Mouse (Mus musculus) heart, embryonic 13.5 days (tissue): ENCODE measurements at regions not wholly inside any gene's neighbourhood (a gene's known extent, or its start where the extent isn't known, plus 50 kb on each side); places are given as distances from the start of the nearest gene placed in this dataset.

Experiments used
- ATAC-seq: fragments of 200-750 bp; cut with Nextera tagmentation; 2 replicates; pipeline ENCODE4 v1.8.0; 2017; ENCODE audit warnings: moderate TSS enrichment; ENCODE audit not compliant: insufficient number of reproducible peaks, low FRiP score, low TSS enrichment; ENCODE audit errors: extremely low read depth
- H3K27ac ChIP-seq: fragments of 300-500 bp; sonication (generic); replicated peaks from 2 replicates; pipeline ENCODE4 v1.5.1; 2015; ENCODE audit warnings: moderate library complexity, mild to moderate bottlenecking, inconsistent platforms
- H3K27me3 ChIP-seq: fragments of 300-500 bp; sonication (generic); replicated peaks from 2 replicates; pipeline ENCODE4 v1.6.1; 2015; ENCODE audit warnings: mild to moderate bottlenecking, inconsistent platforms
- H3K36me3 ChIP-seq: fragments of 300-500 bp; sonication (generic); 2 replicates; pipeline ENCODE4 v1.6.1; 2015; ENCODE audit warnings: mild to moderate bottlenecking, inconsistent platforms
- H3K4me1 ChIP-seq: fragments of 300-500 bp; sonication (generic); 2 replicates; pipeline ENCODE4 v1.6.1; 2015; ENCODE audit warnings: inconsistent platforms
- H3K4me2 ChIP-seq: fragments of 300-500 bp; sonication (generic); 2 replicates; pipeline ENCODE4 v1.6.1; 2015; ENCODE audit warnings: inconsistent platforms, mild to moderate bottlenecking, moderate library complexity
- H3K4me3 ChIP-seq: fragments of 300-500 bp; sonication (generic); 2 replicates; pipeline ENCODE4 v1.5.1; 2015; ENCODE audit warnings: moderate library complexity, mild to moderate bottlenecking, inconsistent platforms
- H3K9ac ChIP-seq: fragments of 300-500 bp; sonication (generic); 2 replicates; pipeline ENCODE4 v1.6.1; 2015; ENCODE audit warnings: inconsistent platforms, mild to moderate bottlenecking, moderate library complexity
- H3K9me3 ChIP-seq: fragments of 300-500 bp; sonication (generic); 2 replicates; pipeline ENCODE4 v1.6.1; 2016; ENCODE audit warnings: inconsistent platforms
- WGBS: fragments of 180-500 bp; shearing (Covaris S2); methylation state at CpG from one replicate; pipeline ENCODE4 v1.1.7; 2015; ENCODE audit warnings: mixed read lengths; 5-methylcytosine and 5-hydroxymethylcytosine counted together

DNA sequence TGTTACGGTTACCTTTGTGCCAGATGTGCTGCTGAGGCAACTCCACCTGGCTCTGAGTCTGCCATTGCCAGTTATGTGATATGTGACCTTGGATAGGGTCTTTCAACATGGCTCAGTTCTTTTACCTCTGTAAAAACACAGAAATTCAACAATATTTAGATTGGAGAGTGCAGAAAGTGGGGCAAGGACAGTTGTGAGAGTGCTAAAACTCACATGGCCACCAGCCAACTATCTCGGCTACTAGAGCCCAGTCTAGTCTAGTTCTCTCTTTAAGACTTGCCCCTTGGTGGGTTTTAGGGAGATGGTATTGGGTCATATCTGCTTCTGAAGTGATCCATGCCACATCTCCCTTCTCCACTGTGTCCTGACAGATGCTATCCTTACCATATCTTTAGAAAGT lies 233.0 kb downstream of the Phf14 start:
- H3K36me3 ChIP-seq: no peaks in the 10 kb centered on the region
- H3K9me3 ChIP-seq: no peaks in the 10 kb centered on the region
- WGBS: 65% methylated on average over 2 of the region's 2 CpGs
- no peak overlapping the region for H3K9ac ChIP-seq
- ATAC-seq: no peak
- H3K4me1 ChIP-seq: peaks cover 13% of the 10 kb centered on the region
- H3K27ac ChIP-seq: no peak overlapping the region
- no peaks in the 10 kb centered on the region for H3K27me3 ChIP-seq
- no peak overlapping the region for H3K4me3 ChIP-seq
- no peak overlapping the region for H3K4me2 ChIP-seq

DNA sequence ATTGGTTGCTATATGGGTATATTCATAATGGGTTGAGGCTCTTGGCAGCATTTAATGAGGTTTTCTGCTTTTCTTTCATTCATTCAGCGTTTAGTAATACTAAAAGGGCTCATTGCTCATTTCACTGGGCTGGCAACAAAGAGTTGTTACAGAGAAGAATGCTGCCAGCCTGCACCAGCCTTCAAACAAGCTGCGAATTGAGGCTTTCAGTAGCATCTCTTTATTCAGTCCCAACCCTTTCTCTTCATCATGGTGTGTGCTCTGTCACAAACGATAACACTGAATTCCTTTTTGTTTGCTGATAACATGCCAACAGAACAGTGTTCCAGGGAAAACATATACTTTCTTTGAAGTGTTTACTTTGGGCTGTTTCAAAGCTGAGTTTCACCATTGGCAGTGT lies 237.6 kb downstream of the Phf14 start:
- peaks cover 13% of the 10 kb centered on the region for H3K4me1 ChIP-seq
- no peak for ATAC-seq
- no peak overlapping the region for H3K4me3 ChIP-seq
- H3K9me3 ChIP-seq: no peaks in the 10 kb centered on the region
- H3K27me3 ChIP-seq: no peaks in the 10 kb centered on the region
- no peak overlapping the region for H3K9ac ChIP-seq
- no peak overlapping the region for H3K4me2 ChIP-seq
- H3K27ac ChIP-seq: no peak overlapping the region
- no peaks in the 10 kb centered on the region for H3K36me3 ChIP-seq
- 57% methylated on average over 3 of the region's 3 CpGs for WGBS

DNA sequence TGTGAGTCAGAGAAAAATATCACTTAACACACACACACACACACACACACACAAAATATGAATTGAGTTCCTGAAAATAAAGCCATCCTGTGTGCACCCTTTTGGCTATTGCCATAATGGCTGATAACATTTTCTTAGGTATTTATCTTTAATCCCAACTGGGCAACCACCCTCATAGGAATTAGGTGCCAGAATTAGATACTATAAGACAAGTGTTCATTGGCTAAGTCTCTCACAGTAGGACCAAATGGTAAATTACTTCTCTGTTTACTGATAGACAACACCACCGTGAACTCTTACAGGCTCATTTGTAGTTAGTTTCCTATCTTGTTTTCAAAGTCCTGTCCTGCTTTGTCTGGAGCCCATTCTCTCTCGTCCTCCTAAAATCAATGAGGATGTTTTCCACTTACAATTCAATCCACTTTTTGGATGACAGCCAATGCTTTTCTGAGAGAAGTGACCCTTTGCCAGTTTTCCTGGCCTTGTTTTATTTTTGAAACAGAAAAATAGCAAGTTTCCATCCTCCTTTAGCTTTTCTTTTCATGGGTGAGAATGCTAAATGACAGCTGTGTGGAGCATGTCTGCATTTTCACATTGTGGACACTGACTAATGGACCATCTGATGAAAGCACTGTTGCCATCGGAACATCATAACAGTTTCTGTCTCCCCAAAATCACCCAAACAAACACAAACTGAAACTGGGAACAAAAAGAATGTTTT lies 243.2 kb downstream of the Phf14 start:
- 40% methylated on average over 3 of the region's 3 CpGs for WGBS

DNA sequence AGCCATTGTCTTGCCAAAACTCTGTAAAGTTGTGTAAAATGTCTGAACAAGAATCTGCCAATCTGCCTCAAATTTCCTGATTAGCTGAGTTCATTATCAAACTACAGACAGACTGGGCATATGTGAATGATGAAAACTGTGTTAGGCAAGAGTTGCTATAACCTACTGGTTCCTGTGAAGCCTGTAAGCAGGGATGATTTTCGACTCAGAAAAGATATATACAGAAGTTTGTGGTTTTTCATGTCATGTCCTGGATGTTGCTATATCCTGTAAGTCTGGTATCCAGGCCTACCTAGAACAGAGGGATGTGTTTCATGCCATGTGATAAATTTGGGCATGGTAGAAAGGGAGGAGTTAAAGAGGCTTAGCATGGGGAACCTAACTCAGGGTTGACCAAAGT lies 256.4 kb downstream of the Phf14 start:
- no peaks in the 10 kb centered on the region for H3K9me3 ChIP-seq
- no peaks in the 10 kb centered on the region for H3K36me3 ChIP-seq
- H3K4me3 ChIP-seq: no peak overlapping the region
- 58% methylated on average over 1 of the region's 1 CpGs for WGBS
- no peak overlapping the region for H3K27ac ChIP-seq
- no peaks in the 10 kb centered on the region for H3K4me1 ChIP-seq
- no peaks in the 10 kb centered on the region for H3K27me3 ChIP-seq
- no peak overlapping the region for H3K9ac ChIP-seq
- no peak for ATAC-seq
- H3K4me2 ChIP-seq: no peak overlapping the region

More for the DNA sequence above, 243.2 kb downstream of the Phf14 start:
- H3K4me1 ChIP-seq: no peaks in the 10 kb centered on the region
- H3K27me3 ChIP-seq: no peaks in the 10 kb centered on the region
- no peak overlapping the region for H3K4me3 ChIP-seq
- H3K9ac ChIP-seq: no peak overlapping the region
- H3K27ac ChIP-seq: no peak overlapping the region
- H3K9me3 ChIP-seq: no peaks in the 10 kb centered on the region
- H3K4me2 ChIP-seq: no peak overlapping the region
- H3K36me3 ChIP-seq: no peaks in the 10 kb centered on the region
- no peak for ATAC-seq

DNA sequence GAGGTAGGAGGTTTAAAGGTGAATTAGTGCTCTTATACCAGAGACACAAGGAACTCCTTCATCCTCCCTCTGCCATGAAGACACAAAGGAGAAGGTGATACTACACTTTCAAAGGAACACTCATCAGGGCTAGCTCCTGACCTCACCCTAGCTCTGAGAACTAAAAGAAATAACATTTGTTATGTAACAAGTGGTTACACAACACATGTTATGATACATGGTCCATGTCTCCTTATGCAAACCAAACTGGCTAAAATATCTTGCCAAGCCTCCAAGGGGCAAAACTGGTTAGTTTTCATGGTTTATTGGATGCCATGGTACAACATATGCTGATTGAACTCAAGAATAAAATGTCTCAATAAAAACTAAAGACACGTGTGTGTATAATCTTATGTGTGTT lies 260.9 kb downstream of the Phf14 start:
- Histone ChIP-seq H3K4me3 (no peak overlapping the region), H3K9me3 (no peaks in the 10 kb centered on the region), H3K4me1 (no peaks in the 10 kb centered on the region), H3K9ac (no peak overlapping the region), H3K4me2 (no peak overlapping the region), H3K27ac (no peak overlapping the region), H3K27me3 (no peaks in the 10 kb centered on the region), H3K36me3 (no peaks in the 10 kb centered on the region)
- no peak for ATAC-seq
- WGBS: 80% methylated on average over 1 of the region's 1 CpGs

DNA sequence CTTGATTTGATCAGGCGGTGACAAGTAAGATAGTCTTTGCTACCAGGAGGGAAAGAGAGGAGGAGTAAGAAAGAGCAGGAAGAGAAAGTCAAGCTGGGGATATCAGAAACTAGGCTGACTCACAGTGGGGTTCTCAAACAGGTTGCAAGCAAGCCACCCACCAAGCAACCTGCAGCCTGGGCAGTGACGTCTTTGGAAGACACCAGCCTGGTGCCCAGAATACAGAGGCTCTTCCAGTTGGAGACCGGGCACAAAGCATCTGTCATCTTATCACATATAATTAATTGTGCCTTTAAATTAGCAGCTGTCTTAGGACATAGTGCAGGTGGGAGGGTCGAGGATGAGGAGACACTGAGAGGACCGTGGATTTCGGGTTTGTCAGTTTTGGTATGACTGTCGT lies 261.8 kb downstream of the Phf14 start:
- 52% methylated on average over 7 of the region's 7 CpGs for WGBS
- H3K27ac ChIP-seq: no peak overlapping the region
- H3K4me3 ChIP-seq: no peak overlapping the region
- H3K27me3 ChIP-seq: no peaks in the 10 kb centered on the region
- H3K4me2 ChIP-seq: no peak overlapping the region
- H3K4me1 ChIP-seq: no peaks in the 10 kb centered on the region
- H3K9me3 ChIP-seq: 0 out of 2 replicates have a peak, but pooled peaks cover 4% of the 10 kb centered on the region
- no peak overlapping the region for H3K9ac ChIP-seq
- ATAC-seq: no peak
- no peaks in the 10 kb centered on the region for H3K36me3 ChIP-seq

DNA sequence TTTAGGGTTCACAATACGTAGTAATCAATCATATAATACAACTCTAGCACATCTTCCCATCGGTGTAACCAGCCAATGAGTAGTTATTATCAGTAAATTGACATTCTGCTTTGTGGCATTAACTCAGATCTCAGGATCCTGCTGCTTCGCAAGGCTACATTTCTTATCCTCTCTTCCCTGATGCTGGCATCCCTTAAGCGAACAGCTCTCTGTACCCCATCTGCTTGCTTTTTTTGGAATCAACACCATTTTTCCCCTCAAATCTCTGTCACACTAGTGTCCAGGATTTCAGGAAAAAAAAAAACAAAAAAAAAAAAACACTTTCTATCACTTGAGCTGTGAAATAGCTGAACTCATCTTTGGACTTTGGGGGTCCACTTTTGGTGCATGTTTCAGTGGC lies 263.1 kb downstream of the Phf14 start:
- Histone ChIP-seq H3K9me3 (0 out of 2 replicates have a peak, but pooled peaks cover 4% of the 10 kb centered on the region), H3K27ac (no peak overlapping the region), H3K27me3 (no peaks in the 10 kb centered on the region), H3K36me3 (no peaks in the 10 kb centered on the region), H3K4me2 (no peak overlapping the region), H3K4me1 (no peaks in the 10 kb centered on the region), H3K4me3 (no peak overlapping the region), H3K9ac (no peak overlapping the region)
- ATAC-seq: no peak
- WGBS: 74% methylated on average over 4 of the region's 4 CpGs

DNA sequence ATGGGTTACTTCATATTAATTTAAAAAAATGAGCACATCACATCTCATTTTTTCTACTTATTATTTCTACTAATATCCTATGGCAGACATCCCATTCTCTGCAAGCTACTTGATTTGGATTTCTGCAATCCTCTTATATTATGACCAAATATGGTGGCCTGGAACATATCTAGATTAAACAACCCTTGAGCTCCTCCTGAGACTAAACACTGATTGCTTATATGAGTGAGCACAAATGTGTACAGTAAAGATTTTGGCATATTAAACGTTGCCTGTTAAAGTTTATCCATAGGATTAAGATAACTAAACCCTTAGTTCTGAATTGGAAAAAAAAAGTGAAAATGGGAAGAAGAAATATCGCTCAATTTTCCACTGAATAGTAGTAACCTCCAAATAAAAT lies 263.6 kb downstream of the Phf14 start:
- WGBS: 71% methylated on average over 2 of the region's 2 CpGs

DNA sequence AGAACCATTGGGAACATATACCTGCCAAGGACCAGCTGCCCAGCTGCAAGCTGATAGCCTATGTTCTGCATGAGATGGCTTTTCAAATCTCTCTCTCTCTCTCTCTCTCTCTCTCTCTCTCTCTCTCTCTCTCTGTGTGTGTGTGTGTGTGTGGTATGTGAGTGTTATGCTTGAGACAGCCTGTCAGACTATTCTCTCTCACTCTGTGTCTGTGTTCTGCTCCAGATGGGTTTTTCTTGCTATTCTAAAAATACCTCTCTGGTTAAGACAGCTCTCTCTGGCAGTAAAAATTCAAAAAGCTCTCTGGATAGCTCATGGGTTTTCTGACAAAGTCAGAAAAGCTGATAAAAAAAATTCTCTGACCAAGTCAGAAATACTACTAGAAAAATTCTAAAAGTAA lies 270.4 kb downstream of the Phf14 start:
- Histone ChIP-seq H3K36me3 (no peaks in the 10 kb centered on the region), H3K27me3 (no peaks in the 10 kb centered on the region), H3K4me2 (no peak overlapping the region), H3K9ac (no peak overlapping the region), H3K9me3 (peaks cover 7% of the 10 kb centered on the region; the same call in 1 of the 2 replicates), H3K27ac (no peak overlapping the region), H3K4me3 (no peak overlapping the region), H3K4me1 (no peaks in the 10 kb centered on the region)
- ATAC-seq: no peak

More for the DNA sequence above, 263.6 kb downstream of the Phf14 start:
- Histone ChIP-seq H3K4me3 (no peak overlapping the region), H3K27me3 (no peaks in the 10 kb centered on the region), H3K4me1 (no peaks in the 10 kb centered on the region), H3K9me3 (0 out of 2 replicates have a peak, but pooled peaks cover 4% of the 10 kb centered on the region), H3K36me3 (no peaks in the 10 kb centered on the region), H3K27ac (no peak overlapping the region), H3K4me2 (no peak overlapping the region), H3K9ac (no peak overlapping the region)
- ATAC-seq: no peak

DNA sequence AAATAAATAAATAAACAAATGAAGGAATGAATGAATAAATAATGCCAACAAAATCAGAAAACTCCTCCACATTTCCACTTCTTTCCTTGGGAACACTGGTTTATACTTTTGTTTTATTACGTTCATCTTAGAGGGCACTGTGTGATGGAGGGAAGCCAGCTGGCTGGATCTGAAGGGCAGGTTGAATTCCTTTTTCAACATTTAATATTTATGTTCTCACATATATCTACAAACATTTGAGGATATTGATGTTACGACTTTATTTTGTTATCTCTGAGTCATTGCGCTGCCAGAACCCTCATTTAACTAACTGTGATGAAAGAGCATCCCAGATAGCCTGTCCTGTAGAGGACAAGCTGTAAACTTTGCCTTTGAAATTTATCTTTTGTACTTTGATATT lies 273.3 kb downstream of the Phf14 start:
- no peak for ATAC-seq
- H3K27ac ChIP-seq: no peak overlapping the region
- H3K4me3 ChIP-seq: no peak overlapping the region
- H3K27me3 ChIP-seq: no peaks in the 10 kb centered on the region
- H3K9me3 ChIP-seq: peaks cover 3% of the 10 kb centered on the region; the same call in 1 of the 2 replicates
- no peaks in the 10 kb centered on the region for H3K36me3 ChIP-seq
- H3K9ac ChIP-seq: no peak overlapping the region
- no peaks in the 10 kb centered on the region for H3K4me1 ChIP-seq
- 64% methylated on average over 3 of the region's 3 CpGs for WGBS
- no peak overlapping the region for H3K4me2 ChIP-seq

DNA sequence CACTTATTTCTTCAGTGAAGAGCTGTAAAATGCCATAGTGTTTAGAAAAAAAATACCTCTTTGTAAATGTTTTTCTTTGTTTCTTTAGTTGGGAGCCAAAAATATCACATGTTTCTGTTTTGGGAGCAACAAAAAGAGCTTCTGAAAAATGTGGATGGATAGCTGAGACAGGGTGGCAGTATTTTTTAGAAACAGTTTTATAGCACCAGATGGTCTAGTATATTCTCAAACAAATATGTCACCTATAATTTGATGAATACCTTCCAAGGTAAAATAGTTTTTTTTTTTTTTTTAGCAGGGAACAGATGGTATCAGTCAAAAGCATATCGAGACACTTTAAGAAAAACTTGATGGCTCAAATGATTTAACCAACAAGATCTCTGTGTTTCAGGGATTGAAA lies 302.6 kb downstream of the Phf14 start:
- no peaks in the 10 kb centered on the region for H3K36me3 ChIP-seq
- no peaks in the 10 kb centered on the region for H3K9me3 ChIP-seq
- H3K27ac ChIP-seq: no peak overlapping the region
- ATAC-seq: no peak
- no peaks in the 10 kb centered on the region for H3K27me3 ChIP-seq
- no peak overlapping the region for H3K4me2 ChIP-seq
- no peak overlapping the region for H3K4me3 ChIP-seq
- WGBS: 72% methylated on average over 1 of the region's 1 CpGs
- H3K4me1 ChIP-seq: no peaks in the 10 kb centered on the region
- H3K9ac ChIP-seq: no peak overlapping the region

DNA sequence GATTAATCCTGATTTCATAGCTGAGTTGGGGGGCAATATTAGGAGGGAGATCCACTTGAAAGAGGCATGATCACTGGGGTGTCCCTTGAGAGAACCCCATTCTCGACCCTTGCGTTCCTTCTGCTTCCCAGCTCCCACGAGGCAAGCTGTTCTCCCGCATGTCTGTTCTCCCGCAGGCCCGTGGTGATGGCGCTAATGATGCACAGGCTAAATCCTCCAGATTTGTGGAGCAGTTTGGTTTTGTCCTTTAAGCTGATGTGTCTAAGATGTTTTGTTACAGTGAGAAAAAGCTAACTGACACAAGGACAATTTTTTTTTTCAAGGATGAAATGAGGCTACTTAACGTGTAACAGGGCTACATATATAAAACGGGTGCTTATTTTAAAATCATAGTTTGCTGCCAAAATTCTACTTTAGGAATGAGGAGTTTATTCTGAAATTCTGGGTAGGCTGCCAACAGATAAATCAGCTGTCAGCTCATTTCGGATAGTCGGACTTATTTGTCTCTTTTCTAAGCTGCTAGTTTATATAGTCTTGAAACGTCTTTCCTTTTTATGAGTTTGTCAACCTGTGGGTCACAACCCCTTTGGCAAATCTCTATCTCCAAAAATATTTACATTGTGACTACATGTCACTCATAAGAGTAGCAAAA lies 307.0 kb downstream of the Phf14 start:
- Histone ChIP-seq H3K9ac (no peak overlapping the region), H3K4me1 (no peaks in the 10 kb centered on the region), H3K36me3 (no peaks in the 10 kb centered on the region), H3K27me3 (no peaks in the 10 kb centered on the region), H3K4me2 (no peak overlapping the region), H3K9me3 (peaks cover 8% of the 10 kb centered on the region; the same call in 1 of the 2 replicates), H3K27ac (no peak overlapping the region), H3K4me3 (no peak overlapping the region)
- 76% methylated on average over 12 of the region's 12 CpGs for WGBS
- no peak for ATAC-seq
